Mouse (Mus musculus) liver, embryonic 13.5 days (tissue): ENCODE measurements around the gene Akap8. TPM values are rescaled to one million over a fixed set of nuclear protein-coding genes. Genes with fewer than 3 reads are reported as not detected.
A peak's percentile ranks its signal among the peaks of the same experiment; 100 is the strongest.

Source experiments
- ATAC-seq: fragments of 200-750 bp; cut with Nextera tagmentation; 2 replicates; pipeline ENCODE4 v1.8.0; 2017; ENCODE audit warnings: low read depth, mild to moderate bottlenecking, moderate number of reproducible peaks, moderate library complexity
- DNase-seq: peaks from one replicate; pipeline ENCODE4 v3.0.0; 2022
- H3K27ac ChIP-seq: fragments of 300-500 bp; sonication (generic); 2 replicates; pipeline ENCODE4 v1.5.1; 2015; ENCODE audit warnings: moderate library complexity, mild to moderate bottlenecking, inconsistent platforms
- H3K27me3 ChIP-seq: fragments of 300-500 bp; sonication (generic); 2 replicates; pipeline ENCODE4 v1.6.1; 2015; ENCODE audit warnings: mild to moderate bottlenecking, inconsistent platforms
- H3K36me3 ChIP-seq: fragments of 300-500 bp; sonication (generic); 2 replicates; pipeline ENCODE4 v1.6.1; 2015; ENCODE audit warnings: mild to moderate bottlenecking, inconsistent platforms
- H3K4me1 ChIP-seq: fragments of 300-500 bp; sonication (generic); replicated peaks from 2 replicates; pipeline ENCODE4 v1.6.1; 2015; ENCODE audit warnings: inconsistent platforms
- H3K4me2 ChIP-seq: fragments of 300-500 bp; sonication (generic); 2 replicates; pipeline ENCODE4 v1.6.1; 2015; ENCODE audit warnings: inconsistent platforms, mild to moderate bottlenecking, moderate library complexity
- H3K4me3 ChIP-seq: fragments of 300-500 bp; sonication (generic); replicated peaks from 2 replicates; pipeline ENCODE4 v1.5.1; 2015; ENCODE audit warnings: mild to moderate bottlenecking, inconsistent platforms
- H3K9ac ChIP-seq: fragments of 300-500 bp; sonication (generic); 2 replicates; pipeline ENCODE4 v1.6.1; 2015; ENCODE audit warnings: mild to moderate bottlenecking, inconsistent platforms
- H3K9me3 ChIP-seq: fragments of 300-500 bp; sonication (generic); replicated peaks from 2 replicates; pipeline ENCODE4 v1.6.1; 2016; ENCODE audit warnings: inconsistent platforms
- WGBS: fragments of 180-500 bp; shearing (Covaris S2); methylation state at CpG from one replicate; pipeline ENCODE4 v1.1.7; 2015; ENCODE audit not compliant: insufficient replicate concordance; 5-methylcytosine and 5-hydroxymethylcytosine counted together
- polyA plus RNA-seq: library from polyadenylated mRNA; unstranded; fragments of >200 nt; fragmentation: Nextera tagmentation; extraction: Ambion mirVana; gene quantifications from 2 replicates; pipeline ENCODE4 v1.2.1, GENCODE M21; 2015

Gene Akap8
- polyA plus RNA-seq, 1 experiment from 2014 or later: 40.5 TPM

DNA sequence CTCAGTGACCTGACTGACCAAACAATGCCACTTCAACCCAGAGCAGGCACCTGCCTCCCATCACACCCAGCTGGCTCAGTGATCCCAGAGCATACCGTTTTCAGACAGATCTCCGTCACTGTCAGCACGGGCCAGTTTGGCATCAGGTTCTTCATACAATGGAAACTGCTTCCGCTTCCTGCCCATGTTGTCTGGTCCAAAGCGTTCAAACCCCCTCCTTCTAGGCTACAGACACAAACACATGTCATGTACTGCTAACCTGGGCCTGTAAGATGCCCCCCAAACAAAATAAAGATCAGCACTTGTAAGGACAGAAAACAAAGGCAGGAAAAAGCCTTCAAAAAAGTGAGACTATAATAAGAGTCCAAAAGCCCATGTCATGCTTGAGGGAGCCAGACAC lies 5.5 kb downstream of the Akap8 start:
- Histone ChIP-seq H3K36me3 (peaks cover 82% of the 10 kb centered on the region), H3K27me3 (no peaks in the 10 kb centered on the region), H3K4me1 (peaks cover 35% of the 10 kb centered on the region), H3K4me3 (no peak overlapping the region), H3K9me3 (no peaks in the 10 kb centered on the region), H3K4me2 (no peak overlapping the region), H3K9ac (no peak overlapping the region), H3K27ac (no peak overlapping the region)
- no peak for ATAC-seq
- DNase-seq: no peak
- WGBS: 84% methylated on average over 5 of the region's 5 CpGs

DNA sequence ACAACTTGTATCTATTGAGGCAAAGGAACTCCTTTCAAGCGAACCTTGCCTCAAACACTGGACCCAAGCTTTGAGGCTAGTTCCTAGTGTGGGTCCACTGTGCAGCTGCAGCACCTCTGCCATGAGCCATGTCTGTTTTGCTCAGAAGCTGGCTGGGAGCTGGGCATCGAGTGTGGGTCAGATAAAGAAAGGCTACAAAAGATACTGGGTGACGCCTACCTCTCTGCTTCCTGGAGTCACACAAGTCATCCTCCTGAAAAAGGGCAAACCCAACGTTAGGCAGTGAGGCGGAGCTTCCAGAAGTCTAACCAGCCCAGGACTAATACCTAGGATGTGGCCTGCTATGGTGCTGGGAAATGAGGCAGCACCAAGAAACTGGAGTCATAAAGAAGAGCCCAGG lies 7.1 kb downstream of the Akap8 start:
- Histone ChIP-seq H3K4me1 (peaks cover 36% of the 10 kb centered on the region), H3K9me3 (no peaks in the 10 kb centered on the region), H3K36me3 (peaks cover 98% of the 10 kb centered on the region), H3K9ac (no peak overlapping the region), H3K27me3 (no peaks in the 10 kb centered on the region), H3K4me2 (no peak overlapping the region), H3K4me3 (no peak overlapping the region), H3K27ac (peak overlapping the region; percentile 15; the same call in 1 of the 2 replicates)
- DNase-seq: no peak
- peak; percentile 50 for ATAC-seq
- 38% methylated on average over 5 of the region's 5 CpGs for WGBS

DNA sequence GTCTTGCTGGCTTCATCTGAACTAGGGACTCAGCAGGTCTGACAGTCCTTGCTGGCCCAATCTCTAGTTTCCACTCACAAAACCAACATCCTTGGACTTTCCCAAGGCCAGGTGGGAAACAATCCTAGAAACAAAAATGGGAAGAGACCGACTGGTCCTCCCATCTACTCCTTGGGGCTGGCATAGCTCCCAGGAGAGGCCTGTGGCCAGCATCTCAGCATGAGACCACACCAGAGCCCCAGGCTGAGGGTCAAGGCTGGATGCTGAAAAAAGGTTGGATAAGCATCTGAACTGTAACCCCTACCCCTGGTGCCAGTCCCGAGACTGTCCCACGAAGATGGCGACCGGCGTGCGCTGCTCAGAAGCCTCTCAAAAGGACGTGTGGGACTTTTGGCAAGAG lies 8.2 kb downstream of the Akap8 start:
- ATAC-seq: no peak
- 90% methylated on average over 8 of the region's 8 CpGs for WGBS

DNA sequence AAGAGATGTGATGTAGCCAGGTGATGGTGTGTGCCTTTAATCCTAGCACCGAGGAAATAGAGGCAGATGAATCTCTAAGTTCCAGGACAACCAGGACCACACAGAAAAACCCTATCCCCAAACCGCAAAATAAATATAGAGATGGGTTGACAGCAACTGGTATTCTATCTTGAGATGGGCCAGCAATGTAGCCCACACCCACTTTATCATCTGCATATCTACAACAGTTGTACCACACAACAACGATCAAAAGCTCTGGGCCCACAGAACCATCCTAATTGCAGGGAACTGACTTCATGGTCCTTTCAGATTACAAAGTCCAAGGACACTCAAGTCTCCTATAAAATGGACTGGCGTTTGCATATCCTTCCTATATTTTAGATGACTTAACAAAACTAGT lies 13.1 kb downstream of the Akap8 start:
- ATAC-seq (peak; percentile 65; the same call in 1 of the 2 replicates), DNase-seq (no peak)
- no peak overlapping the region for H3K9ac ChIP-seq
- WGBS: 35% methylated on average over 4 of the region's 4 CpGs
- no peaks in the 10 kb centered on the region for H3K27me3 ChIP-seq
- no peak overlapping the region for H3K4me3 ChIP-seq
- H3K27ac ChIP-seq: peak overlapping the region; percentile 2; the same call in 1 of the 2 replicates
- peaks cover 33% of the 10 kb centered on the region for H3K4me1 ChIP-seq
- peaks cover 98% of the 10 kb centered on the region for H3K36me3 ChIP-seq
- H3K9me3 ChIP-seq: no peaks in the 10 kb centered on the region
- H3K4me2 ChIP-seq: no peak overlapping the region

More for the DNA sequence above, 8.2 kb downstream of the Akap8 start:
- no peak for DNase-seq
- Histone ChIP-seq H3K9ac (no peak overlapping the region), H3K36me3 (peaks cover 98% of the 10 kb centered on the region), H3K9me3 (no peaks in the 10 kb centered on the region), H3K4me2 (no peak overlapping the region), H3K27me3 (no peaks in the 10 kb centered on the region), H3K4me1 (peaks cover 36% of the 10 kb centered on the region), H3K4me3 (no peak overlapping the region), H3K27ac (no peak overlapping the region)

DNA sequence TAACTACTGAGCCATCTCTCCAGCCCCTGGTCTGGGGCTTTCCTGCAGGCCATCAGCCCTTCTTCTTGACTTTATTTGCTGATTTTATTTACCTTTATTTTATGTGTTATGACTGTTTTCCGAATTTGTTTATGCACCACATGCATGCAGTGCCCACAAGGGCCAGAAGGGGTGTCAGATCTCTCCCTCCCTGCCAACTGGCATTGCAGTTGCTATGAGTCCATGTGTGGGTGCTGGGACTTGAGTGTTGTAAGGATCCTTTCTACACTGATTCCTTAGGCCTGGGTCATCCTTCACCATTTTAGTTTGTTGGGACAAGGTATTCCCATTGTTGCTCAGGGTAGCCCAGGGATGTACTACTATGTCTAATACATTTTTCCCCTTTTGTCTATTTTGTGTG lies 22.9 kb downstream of the Akap8 start:
- H3K4me3 ChIP-seq: no peak overlapping the region
- no peak overlapping the region for H3K4me2 ChIP-seq
- ATAC-seq (no peak), DNase-seq (no peak)
- WGBS: 72% methylated on average over 1 of the region's 1 CpGs
- H3K36me3 ChIP-seq: peaks cover 2% of the 10 kb centered on the region
- no peaks in the 10 kb centered on the region for H3K4me1 ChIP-seq
- H3K27me3 ChIP-seq: no peaks in the 10 kb centered on the region
- H3K9me3 ChIP-seq: no peaks in the 10 kb centered on the region
- no peak overlapping the region for H3K27ac ChIP-seq
- H3K9ac ChIP-seq: no peak overlapping the region

DNA sequence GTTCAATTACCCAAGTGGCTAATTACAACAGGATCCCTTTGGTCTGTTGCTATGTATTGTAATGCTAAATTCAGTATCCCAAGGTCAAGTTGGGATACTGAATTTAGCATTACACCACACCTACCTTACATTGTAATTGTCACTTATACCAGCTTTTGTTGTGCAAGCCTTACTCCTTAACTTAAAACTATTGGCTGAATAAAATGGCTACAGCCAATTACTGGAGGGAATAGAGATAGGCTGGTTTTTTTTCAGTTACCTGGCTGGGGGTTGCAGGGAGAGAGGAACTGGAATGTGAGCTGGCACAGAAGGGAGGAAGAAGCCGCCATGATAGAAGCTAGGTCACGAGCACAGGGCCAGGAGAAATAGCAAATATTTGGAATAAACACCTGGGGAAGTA lies 25.1 kb downstream of the Akap8 start:
- Histone ChIP-seq H3K4me2 (no peak overlapping the region), H3K27ac (no peak overlapping the region), H3K9me3 (no peaks in the 10 kb centered on the region), H3K27me3 (no peaks in the 10 kb centered on the region), H3K4me1 (0 out of 2 replicates have a peak, but pooled peaks cover 2% of the 10 kb centered on the region), H3K9ac (no peak overlapping the region), H3K4me3 (no peak overlapping the region), H3K36me3 (no peaks in the 10 kb centered on the region)
- 71% methylated on average over 2 of the region's 2 CpGs for WGBS
- DNase-seq: no peak
- no peak for ATAC-seq

DNA sequence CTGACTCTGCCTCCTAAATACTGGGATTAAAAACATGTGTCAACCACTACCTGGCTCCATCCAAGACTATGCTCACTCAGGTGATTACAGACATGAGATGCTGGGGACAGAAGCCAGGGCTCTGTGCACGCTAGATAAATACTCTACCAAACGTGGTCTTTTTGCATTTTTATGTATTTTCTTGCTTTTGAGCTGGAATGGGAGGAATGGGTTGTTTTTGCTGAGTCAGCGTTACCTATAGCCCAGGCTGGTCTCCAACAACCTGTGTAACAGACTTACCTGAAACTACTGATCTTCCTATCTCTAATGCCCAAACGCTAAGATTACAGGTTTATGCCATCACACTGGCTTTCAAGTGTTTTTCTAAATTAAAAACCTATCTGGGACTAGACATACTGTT lies 25.9 kb downstream of the Akap8 start:
- H3K9me3 ChIP-seq: no peaks in the 10 kb centered on the region
- WGBS: 56% methylated on average over 4 of the region's 4 CpGs
- no peaks in the 10 kb centered on the region for H3K36me3 ChIP-seq
- H3K27me3 ChIP-seq: no peaks in the 10 kb centered on the region
- 0 out of 2 replicates have a peak, but pooled peaks cover 2% of the 10 kb centered on the region for H3K4me1 ChIP-seq
- H3K4me2 ChIP-seq: no peak overlapping the region
- DNase-seq: no peak
- no peak overlapping the region for H3K27ac ChIP-seq
- H3K4me3 ChIP-seq: no peak overlapping the region
- H3K9ac ChIP-seq: no peak overlapping the region
- no peak for ATAC-seq

DNA sequence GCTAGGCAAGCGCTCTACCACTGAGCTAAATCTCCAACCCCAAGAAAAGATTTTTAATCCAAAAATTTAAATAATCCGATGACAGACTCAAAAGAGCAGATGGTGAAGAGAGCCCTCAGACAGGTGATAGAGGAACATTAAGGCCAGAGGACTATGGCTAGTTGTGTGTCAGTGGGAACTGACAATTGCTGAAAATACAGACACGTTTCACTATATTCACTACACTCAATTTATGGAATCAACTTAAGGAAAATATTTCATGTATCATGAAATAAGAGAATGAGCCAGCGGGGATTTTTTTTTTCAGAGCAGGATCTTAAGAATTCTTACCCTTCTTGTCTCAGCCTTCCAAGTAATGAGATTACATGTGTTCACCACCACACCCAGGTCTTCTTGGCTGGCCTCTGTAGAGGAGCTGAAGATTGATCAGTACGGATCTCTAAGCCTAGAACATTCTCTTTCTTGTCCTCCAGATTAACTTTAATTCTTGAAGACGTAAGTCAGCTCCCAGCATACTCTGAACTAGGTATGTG lies 35.8 kb downstream of the Akap8 start:
- H3K9ac ChIP-seq: peak overlapping the region; percentile 98
- 35% methylated on average over 6 of the region's 6 CpGs for WGBS
- no peaks in the 10 kb centered on the region for H3K27me3 ChIP-seq
- H3K4me3 ChIP-seq: peak overlapping the region; percentile 99
- H3K9me3 ChIP-seq: no peaks in the 10 kb centered on the region
- no peaks in the 10 kb centered on the region for H3K36me3 ChIP-seq
- DNase-seq: peak; percentile 24
- H3K4me2 ChIP-seq: peak overlapping the region; percentile 84
- H3K27ac ChIP-seq: peak overlapping the region; percentile 99
- peaks cover 43% of the 10 kb centered on the region for H3K4me1 ChIP-seq
- no peak for ATAC-seq

DNA sequence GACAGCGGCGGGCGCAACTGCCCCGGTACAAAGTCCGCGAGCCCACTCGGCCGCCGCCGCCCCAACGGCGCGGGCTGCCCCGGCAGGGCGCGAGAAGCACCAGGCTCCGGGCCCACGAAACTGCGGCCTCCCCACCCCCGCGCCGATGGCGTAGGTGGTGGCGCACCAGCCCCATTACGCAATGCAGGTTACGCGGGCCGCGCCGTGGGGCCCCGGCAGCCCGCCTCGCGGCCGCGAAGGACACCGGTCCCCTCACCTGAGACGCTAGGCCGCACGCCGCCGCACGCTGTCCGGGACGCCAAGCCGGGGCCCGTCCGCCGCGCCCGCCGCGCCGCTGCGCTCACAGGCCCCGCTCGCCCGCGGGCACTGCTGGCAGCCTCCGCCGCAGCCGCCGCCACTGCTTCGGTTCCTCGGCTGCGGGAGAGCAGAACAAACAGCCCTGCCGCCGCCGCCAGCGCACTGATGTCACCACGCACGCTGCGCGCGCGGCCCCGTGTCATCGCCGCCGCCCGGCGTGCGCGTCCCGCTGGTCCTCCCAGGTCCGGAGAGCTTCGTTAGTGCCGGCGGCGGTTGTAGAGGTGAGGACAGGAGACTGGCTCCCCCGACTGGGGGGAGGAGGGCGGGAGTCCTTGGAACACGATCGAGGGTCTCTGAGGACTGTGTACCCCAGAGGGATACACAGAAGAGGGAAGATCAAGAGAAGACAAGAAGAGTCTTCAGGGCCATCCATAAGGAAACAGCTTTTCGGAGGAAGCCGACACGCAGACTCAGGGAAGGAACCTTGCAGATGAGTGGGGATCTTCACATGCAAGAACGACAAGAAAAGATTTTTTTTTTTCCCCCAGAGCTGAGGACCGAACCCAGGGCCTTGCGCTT lies 36.5 kb downstream of the Akap8 start, which contains the start of gene Brd4:
TSS of gene Brd4 (minus strand) at position 461 of the 876 bp plus-strand sequence.
- under 1% methylated on average over 86 of the region's 100 CpGs for WGBS
- Histone ChIP-seq H3K9ac (peak within 1 kb of the TSS; percentile 98), H3K4me1 (peaks cover 49% of the 10 kb centered on the region), H3K36me3 (no peaks in the 10 kb centered on the region), H3K27ac (peak within 1 kb of the TSS; percentile 99), H3K9me3 (no peaks in the 10 kb centered on the region), H3K27me3 (no peaks in the 10 kb centered on the region), H3K4me3 (peak within 1 kb of the TSS; percentile 99), H3K4me2 (peak within 1 kb of the TSS; percentile 84)
- peak; percentile 87 for ATAC-seq
- DNase-seq: peak; percentile 85

DNA sequence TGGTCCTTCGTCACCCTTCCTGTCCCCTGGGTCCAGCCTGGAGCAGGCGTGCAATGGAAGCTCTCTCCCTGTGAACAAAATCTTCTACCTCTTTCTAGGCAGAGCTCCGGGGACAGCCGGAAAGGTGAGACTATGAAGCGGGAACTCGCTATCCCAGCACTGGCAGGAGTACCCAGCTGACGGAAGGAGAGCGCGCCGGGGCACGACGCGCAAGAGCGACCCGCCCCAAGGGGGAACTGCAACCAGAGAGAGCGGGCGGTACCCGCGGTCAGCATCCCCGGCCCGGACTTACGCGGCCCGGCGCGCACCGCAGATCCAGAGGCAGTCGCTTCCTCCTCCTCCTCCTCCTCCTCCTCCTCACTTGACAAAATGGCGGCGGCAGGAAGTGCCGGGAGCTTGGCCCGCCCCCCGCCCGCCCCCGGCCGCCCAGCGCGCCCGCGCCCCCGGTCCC lies 37.2 kb downstream of the Akap8 start:
- Histone ChIP-seq H3K27me3 (no peaks in the 10 kb centered on the region), H3K9me3 (no peaks in the 10 kb centered on the region), H3K27ac (peak overlapping the region; percentile 99), H3K4me3 (peak overlapping the region; percentile 99), H3K4me1 (peaks cover 54% of the 10 kb centered on the region), H3K4me2 (peak overlapping the region; percentile 84), H3K36me3 (0 out of 2 replicates have a peak, but pooled peaks cover 4% of the 10 kb centered on the region), H3K9ac (peak overlapping the region; percentile 98)
- peak; percentile 70 for ATAC-seq
- 0% methylated on average over 29 of the region's 41 CpGs for WGBS
- DNase-seq: peak; percentile 57

DNA sequence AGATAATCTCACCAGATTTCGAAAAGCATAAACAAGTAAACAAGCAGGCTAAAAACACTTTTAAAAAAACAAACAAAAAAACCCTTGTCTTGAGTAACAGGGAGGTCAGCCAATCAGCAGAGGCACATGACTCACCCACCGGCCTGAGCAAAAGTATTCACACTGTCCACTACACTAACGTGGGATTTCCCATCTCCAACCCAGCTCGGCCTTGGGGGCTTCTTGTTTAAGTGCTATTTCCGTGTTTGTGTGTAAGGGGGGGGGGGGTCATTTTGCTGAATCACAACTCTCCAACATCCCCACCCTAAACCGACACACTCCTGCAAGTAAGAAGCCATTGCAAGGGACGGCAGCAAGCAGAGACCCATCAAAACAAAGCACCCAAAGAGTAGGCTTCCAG lies 37.7 kb downstream of the Akap8 start:
- Histone ChIP-seq H3K4me1 (peaks cover 59% of the 10 kb centered on the region), H3K9me3 (no peaks in the 10 kb centered on the region)
- peak; percentile 20; the same call in 1 of the 2 replicates for ATAC-seq

More for the DNA sequence above, 37.7 kb downstream of the Akap8 start:
- DNase-seq: no peak
- H3K4me3 ChIP-seq: peak overlapping the region; percentile 99
- 0 out of 2 replicates have a peak, but pooled peaks cover 5% of the 10 kb centered on the region for H3K36me3 ChIP-seq
- H3K4me2 ChIP-seq: peak overlapping the region; percentile 84
- 6% methylated on average over 7 of the region's 7 CpGs for WGBS
- peak overlapping the region; percentile 99 for H3K27ac ChIP-seq
- peak overlapping the region; percentile 98 for H3K9ac ChIP-seq
- H3K27me3 ChIP-seq: no peaks in the 10 kb centered on the region
